Mouse (Mus musculus) cortical plate, adult 2 months (tissue): ENCODE data around the gene Lonp2.

Experiments used
- CTCF ChIP-seq: fragments of 200-500 bp; IDR thresholded peaks from 2 replicates; pipeline ENCODE4 v1.5.1; 2011; ENCODE audit warnings: mild to moderate bottlenecking, control low read depth, low read length; ENCODE audit not compliant: insufficient read depth; ENCODE audit errors: extremely low read depth
- POLR2A ChIP-seq: fragments of 200-500 bp; IDR thresholded peaks from 2 replicates; pipeline ENCODE4 v1.6.1; 2011; ENCODE audit warnings: mild to moderate bottlenecking, low read length, control low read depth; ENCODE audit not compliant: insufficient read depth; ENCODE audit errors: extremely low read depth

DNA sequence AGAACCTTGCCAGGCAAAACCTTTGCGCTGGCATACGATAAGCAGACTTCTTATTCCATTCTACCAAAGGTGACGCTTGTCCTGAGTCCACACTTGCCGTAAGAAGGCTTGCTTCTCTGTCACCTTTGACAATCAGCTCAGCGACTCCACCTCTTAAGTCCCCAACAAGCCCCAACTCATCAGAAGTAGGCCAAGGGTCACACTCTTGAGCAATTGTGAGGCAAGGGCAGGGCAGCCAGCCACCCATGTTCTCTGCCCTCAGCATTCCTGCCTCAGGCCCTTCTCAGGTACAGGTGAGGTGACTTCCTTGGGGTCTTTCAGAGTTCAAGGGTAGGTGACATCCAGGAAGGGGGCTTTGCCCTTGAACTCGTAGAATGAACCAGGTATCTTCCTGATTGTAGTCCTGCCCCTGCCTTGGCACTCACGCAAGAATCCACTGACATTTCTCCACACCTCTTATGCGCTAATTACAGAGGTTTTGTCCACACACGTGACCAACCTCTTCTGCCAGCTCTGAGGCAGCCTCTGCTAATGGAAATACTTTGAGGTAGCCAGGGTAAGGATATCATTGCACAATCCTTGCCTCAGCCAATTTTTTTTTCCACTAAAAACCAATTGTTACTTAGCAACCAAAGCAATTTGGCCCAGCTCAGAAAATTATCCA, 142.8 kb downstream of the Lonp2 start:
- TF ChIP-seq CTCF (no peak), POLR2A (no peak)
